Mouse (Mus musculus): ENCODE data around the gene Olfr313.

GRCm38 (mm10) chr11:58789532-58789931, 25.3 kb upstream of the Olfr313 start:
- TF ChIP-seq POLR2A (IDR thresholded peaks at IDR 0.05; ENCODE audit: insufficient read depth, low read depth, low read length), result no peak
- no peak for TF ChIP-seq CTCF (IDR thresholded peaks at IDR 0.05; ENCODE audit: insufficient read depth, low read depth, low read length)
